10 mouse cellular contexts compared by ENCODE assay signal in the genomic region with DNA sequence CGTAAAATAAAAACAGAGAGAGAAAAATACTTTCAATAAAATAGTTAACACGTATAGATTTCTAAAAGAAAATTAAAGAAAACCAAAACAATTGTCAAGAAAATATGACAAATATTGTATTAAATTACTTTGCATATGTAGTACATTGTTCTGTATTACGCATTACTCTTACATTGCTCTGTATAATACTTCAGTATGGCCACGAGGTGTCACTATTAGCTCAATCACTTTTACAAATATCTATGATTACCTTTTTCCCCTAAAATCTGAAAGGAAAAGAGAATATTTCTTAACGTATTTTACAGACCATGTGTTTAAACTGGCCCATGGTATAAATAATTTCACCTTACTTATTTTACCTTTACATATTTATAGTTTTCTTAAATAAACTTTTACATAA.
DNase-seq lines count a peak whose midpoint lies in the region; ATAC-seq and TF ChIP-seq lines count a peak whose summit lies in the region.
"Had no signal": no experiment of that assay in that cellular context is flagged by ENCODE, and none has a peak within 500 bp of the region (broad histone marks: within the 10 kb centered on the region; RNA-seq: fewer than 3 reads in every experiment).

No protein-coding gene starts in this region.

- no peak overlapping the region for H3K4me2 ChIP-seq in heart, postnatal 0 days (ENCODE audit: low read depth, low read length)
- H3K4me2 ChIP-seq in limb, embryonic 14.5 days (replicated peaks; ENCODE audit: low read depth, low read length, severe bottlenecking): no peak overlapping the region
- H3K4me2 ChIP-seq: heart, embryonic 13.5 days; liver, embryonic 13.5 days had no signal

- peak; percentile 43 for DNase-seq in heart, postnatal 0 days (ENCODE audit: low spot score)
- no peak for DNase-seq in heart, postnatal 36 days
- DNase-seq in A20 (ENCODE audit: low read depth, low spot score): peak; percentile 4
- DNase-seq in brain, embryonic 18.5 days (ENCODE audit: low read depth, low spot score): peak; percentile 24
- peak; percentile 91 for DNase-seq in limb, embryonic 14.5 days (ENCODE audit: low spot score)
- DNase-seq in urinary bladder, postnatal 10 days (ENCODE audit: low spot score): no peak
- no peak for DNase-seq in testis, postnatal 10 days (ENCODE audit: low spot score)
- no peak for DNase-seq in right cerebral cortex, adult 18-20 months
- DNase-seq: liver, embryonic 13.5 days had no signal

- H3K4me3 ChIP-seq in heart, postnatal 0 days (ENCODE audit: low read depth, low read length): no peak overlapping the region
- H3K4me3 ChIP-seq in limb, embryonic 14.5 days (replicated peaks; ENCODE audit: low read length): no peak overlapping the region
- H3K4me3 ChIP-seq: heart, embryonic 13.5 days; liver, embryonic 13.5 days had no signal

- intact Hi-C loops in heart, postnatal 36 days (cut with DNase I): loop anchor here (1.0 to 10.0 kb wide), 4 partner anchors 181 to 919 kb away; a partner anchor contains a TSS

- H3K27me3 ChIP-seq in heart, postnatal 0 days (ENCODE audit: control insufficient read depth, insufficient read depth, low read length): no peaks in the 10 kb centered on the region
- no peaks in the 10 kb centered on the region for H3K27me3 ChIP-seq in limb, embryonic 14.5 days (ENCODE audit: control insufficient read depth, insufficient read depth, low read length)
- H3K27me3 ChIP-seq: heart, embryonic 13.5 days; liver, embryonic 13.5 days had no signal

- no peak for TF ChIP-seq EP300 in heart, postnatal 0 days (IDR thresholded peaks at IDR 0.05; ENCODE audit: low read depth)

- no peak for TF ChIP-seq POLR2A in limb, embryonic 14.5 days (IDR thresholded peaks at IDR 0.05; ENCODE audit: borderline replicate concordance, extremely low read depth, insufficient read depth, insufficient read length)

- no peaks in the 10 kb centered on the region for H3K36me3 ChIP-seq in heart, postnatal 0 days (replicated peaks; ENCODE audit: control insufficient read depth, insufficient read depth, low read length)
- H3K36me3 ChIP-seq in limb, embryonic 14.5 days (ENCODE audit: control insufficient read depth, insufficient read depth, low read length): no peaks in the 10 kb centered on the region
- H3K36me3 ChIP-seq: heart, embryonic 13.5 days; liver, embryonic 13.5 days had no signal

- peak; percentile 73 for TF ChIP-seq CTCF in heart, postnatal 0 days (IDR thresholded peaks at IDR 0.05; ENCODE audit: low read depth)

- H3K9me3 ChIP-seq in heart, postnatal 0 days (replicated peaks; ENCODE audit: control insufficient read depth, low read length): no peaks in the 10 kb centered on the region
- H3K9me3 ChIP-seq in limb, embryonic 14.5 days (ENCODE audit: control insufficient read depth, low read length): no peaks in the 10 kb centered on the region
- H3K9me3 ChIP-seq: heart, embryonic 13.5 days; liver, embryonic 13.5 days had no signal

- no peak overlapping the region for H3K9ac ChIP-seq in heart, postnatal 0 days (replicated peaks; ENCODE audit: low read depth, low read length)
- no peak overlapping the region for H3K9ac ChIP-seq in limb, embryonic 14.5 days (ENCODE audit: low read depth, low read length, severe bottlenecking)
- H3K9ac ChIP-seq: heart, embryonic 13.5 days; liver, embryonic 13.5 days had no signal

- WGBS in heart, postnatal 0 days: 28% methylated on average over 5 of the region's 5 CpGs
- 32% methylated on average over 5 of the region's 5 CpGs for WGBS in limb, embryonic 14.5 days

- ATAC-seq in heart, postnatal 0 days (ENCODE audit: insufficient read depth, low read depth): no peak
- peak; percentile 67; the same call in 1 of the 2 replicates for ATAC-seq in limb, embryonic 14.5 days (ENCODE audit: low FRiP score, low read depth)

- no peaks in the 10 kb centered on the region for H3K4me1 ChIP-seq in heart, postnatal 0 days (ENCODE audit: control insufficient read depth, insufficient read depth)
- H3K4me1 ChIP-seq in limb, embryonic 14.5 days (ENCODE audit: control insufficient read depth, insufficient read depth, low read length): no peaks in the 10 kb centered on the region
- H3K4me1 ChIP-seq: heart, embryonic 13.5 days; liver, embryonic 13.5 days had no signal

- no peak overlapping the region for H3K27ac ChIP-seq in heart, postnatal 0 days (ENCODE audit: low read depth)
- no peak overlapping the region for H3K27ac ChIP-seq in limb, embryonic 14.5 days (replicated peaks; ENCODE audit: low read depth, low read length)
- H3K27ac ChIP-seq: heart, embryonic 13.5 days; liver, embryonic 13.5 days had no signal

Comparison
In these comparisons a context has a peak if more than half of its experiments do, and no peak if none do; other contexts are left out.
1. DNase-seq: peak in heart, postnatal 0 days (single experiment), A20 (single experiment), brain, embryonic 18.5 days (single experiment) and limb, embryonic 14.5 days (single experiment); none in heart, postnatal 36 days (0 of 2), urinary bladder, postnatal 10 days (single experiment), testis, postnatal 10 days (single experiment) and right cerebral cortex, adult 18-20 months (single experiment).